Mouse (Mus musculus) heart, postnatal 0 days (tissue): ENCODE results near the gene Tmem120a. TPM values are rescaled to one million over a fixed set of nuclear protein-coding genes. Genes with fewer than 3 reads are reported as not detected.
A peak's percentile ranks its signal among the peaks of the same experiment; 100 is the strongest.

Experiments
- ATAC-seq: fragments of 200-750 bp; cut with Nextera tagmentation; 2 replicates; pipeline ENCODE4 v1.8.0; 2017; ENCODE audit warnings: low read depth, moderate number of reproducible peaks, moderate library complexity; ENCODE audit not compliant: insufficient read depth
- DNase-seq: peaks from one replicate; pipeline ENCODE4 v3.0.0-alpha.2; 2016; ENCODE audit warnings: low spot score
- H3K27ac ChIP-seq: fragments of 300-500 bp; sonication (generic); 2 replicates; pipeline ENCODE4 v1.5.1; 2014; ENCODE audit warnings: low read depth, mild to moderate bottlenecking
- H3K27me3 ChIP-seq: fragments of 300-500 bp; sonication (generic); 2 replicates; pipeline ENCODE4 v1.6.1; 2014; ENCODE audit warnings: low read length, mixed read lengths; ENCODE audit not compliant: control insufficient read depth, insufficient read depth
- H3K36me3 ChIP-seq: fragments of 300-500 bp; sonication (generic); replicated peaks from 2 replicates; pipeline ENCODE4 v1.6.1; 2014; ENCODE audit warnings: low read length, mixed read lengths; ENCODE audit not compliant: control insufficient read depth, insufficient read depth
- H3K4me1 ChIP-seq: fragments of 300-500 bp; sonication (generic); 2 replicates; pipeline ENCODE4 v1.6.1; 2014; ENCODE audit warnings: antibody characterized with exemption; ENCODE audit not compliant: control insufficient read depth, insufficient read depth
- H3K4me2 ChIP-seq: fragments of 300-500 bp; sonication (generic); 2 replicates; pipeline ENCODE4 v1.6.1; 2014; ENCODE audit warnings: low read depth, mild to moderate bottlenecking, low read length, moderate library complexity
- H3K4me3 ChIP-seq: fragments of 300-500 bp; sonication (generic); 2 replicates; pipeline ENCODE4 v1.5.1; 2014; ENCODE audit warnings: low read depth, low read length
- H3K9ac ChIP-seq: fragments of 300-500 bp; sonication (generic); replicated peaks from 2 replicates; pipeline ENCODE4 v1.6.1; 2014; ENCODE audit warnings: low read depth, low read length, mixed read lengths
- H3K9me3 ChIP-seq: fragments of 300-500 bp; sonication (generic); replicated peaks from 2 replicates; pipeline ENCODE4 v1.6.1; 2016; ENCODE audit warnings: low read length; ENCODE audit not compliant: control insufficient read depth
- CTCF ChIP-seq: IDR thresholded peaks from 2 replicates; pipeline ENCODE4 v1.5.1; 2016; ENCODE audit warnings: antibody characterized with exemption, control low read depth, low read depth
- EP300 ChIP-seq: IDR thresholded peaks from 2 replicates; pipeline ENCODE4 v1.6.1; 2016; ENCODE audit warnings: antibody characterized with exemption, low read depth
- WGBS: fragments of 180-500 bp; shearing (Covaris S2); extraction: QIAGEN DNeasy Blood & Tissue Kit; methylation state at CpG from one replicate; pipeline ENCODE4 v1.1.7; 2014; 5-methylcytosine and 5-hydroxymethylcytosine counted together
- polyA plus RNA-seq: library from polyadenylated mRNA; unstranded; fragments of >200 nt; fragmentation: Nextera tagmentation; extraction: Ambion mirVana; gene quantifications from 2 replicates; pipeline ENCODE4 v1.2.1, GENCODE M21; 2015
- total RNA-seq: library from RNA; depleted of rRNA; stranded (reverse); fragments of >200 nt; gene quantifications from 2 replicates; pipeline ENCODE4 v1.2.3, GENCODE M21; 2014; ENCODE audit warnings: low replicate concordance; rRNA removed

The Tmem120a gene
- 25.6 and 32.6 TPM in 2 replicates for total RNA-seq
- 33.9 and 34.2 TPM in 2 replicates for polyA plus RNA-seq

DNA sequence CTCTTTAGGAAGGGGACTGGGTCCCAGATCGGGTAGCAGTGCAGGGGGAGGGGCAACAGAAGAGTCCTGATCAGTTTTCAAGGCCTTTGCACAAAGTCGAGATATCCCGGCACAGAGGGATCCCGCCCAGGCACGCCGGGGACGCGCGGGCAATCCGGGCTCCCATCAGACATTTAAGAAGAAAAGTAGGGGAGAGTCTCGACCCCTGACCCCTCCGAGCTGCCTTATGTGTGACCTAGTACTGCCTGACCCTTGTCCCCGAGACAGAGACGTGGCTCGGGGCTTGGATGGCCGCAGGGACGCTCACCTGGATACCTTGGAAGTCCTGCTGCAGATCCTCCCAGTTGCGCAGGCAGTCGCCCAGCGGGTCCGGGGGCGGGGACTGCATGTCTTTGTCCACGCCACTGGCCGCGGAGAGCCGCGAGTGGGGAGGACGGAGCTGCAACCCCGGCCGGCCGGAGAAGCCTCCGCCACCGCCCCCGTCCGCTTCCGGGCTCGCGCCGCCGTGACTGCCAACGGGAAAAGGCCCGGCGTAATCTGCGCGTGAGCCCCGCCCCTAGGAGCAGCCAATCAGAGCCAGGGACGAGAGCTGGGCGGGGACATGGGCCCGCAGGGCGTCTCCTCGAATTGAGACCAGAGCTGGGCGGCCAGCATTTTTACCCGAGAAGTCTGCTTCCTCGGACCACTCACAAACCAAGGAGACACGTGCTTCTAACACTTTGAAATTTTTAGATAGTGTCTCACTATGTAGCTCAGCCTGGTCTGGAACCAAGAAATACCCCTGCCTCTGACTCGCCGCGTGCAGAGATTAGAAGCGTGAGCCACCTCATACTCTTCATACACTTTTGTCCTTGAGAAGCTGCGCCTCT is at the start of gene Tmem120a:
Gene Tmem120a (minus strand): TSS at position 708 of the 869 bp plus-strand sequence.
- peak within 1 kb of the TSS; percentile 92 for H3K4me3 ChIP-seq
- no peaks in the 10 kb centered on the region for H3K27me3 ChIP-seq
- TF ChIP-seq EP300, result peak; percentile 67; the same call in 1 of the 2 replicates
- no peak for TF ChIP-seq CTCF
- peak within 1 kb of the TSS; percentile 85 for H3K9ac ChIP-seq
- 0 out of 2 replicates have a peak, but pooled peaks cover 17% of the 10 kb centered on the region for H3K4me1 ChIP-seq
- DNase-seq, result peak; percentile 90
- H3K9me3 ChIP-seq, result peaks cover 6% of the 10 kb centered on the region; the same call in 1 of the 2 replicates
- ATAC-seq, result peak; percentile 96
- H3K36me3 ChIP-seq, result peaks cover 18% of the 10 kb centered on the region
- H3K4me2 ChIP-seq, result peak within 1 kb of the TSS; percentile 93
- H3K27ac ChIP-seq, result peak within 1 kb of the TSS; percentile 84
- under 1% methylated on average over 59 of the region's 60 CpGs for WGBS

- DNase-seq (no peak), ATAC-seq (no peak)
- no peak overlapping the region for H3K4me2 ChIP-seq
- TF ChIP-seq EP300 (no peak), CTCF (no peak)
- no peak overlapping the region for H3K4me3 ChIP-seq
- no peak overlapping the region for H3K9ac ChIP-seq
- 54% methylated on average over 4 of the region's 4 CpGs for WGBS
- H3K27ac ChIP-seq, result no peak overlapping the region
- H3K9me3 ChIP-seq, result no peaks in the 10 kb centered on the region
- no peaks in the 10 kb centered on the region for H3K27me3 ChIP-seq
- H3K4me1 ChIP-seq, result peaks cover 23% of the 10 kb centered on the region
- H3K36me3 ChIP-seq, result peaks cover 59% of the 10 kb centered on the region
These were observed 38.7 kb upstream of the Tmem120a start for GRCm38 (mm10) chr5:135782901-135783300.

- 57% methylated on average over 8 of the region's 8 CpGs for WGBS
- Histone ChIP-seq H3K27me3 (no peaks in the 10 kb centered on the region), H3K4me3 (peak overlapping the region; percentile 88), H3K36me3 (peaks cover 33% of the 10 kb centered on the region), H3K27ac (no peak overlapping the region), H3K9me3 (no peaks in the 10 kb centered on the region), H3K4me2 (peak overlapping the region; percentile 84), H3K9ac (peak overlapping the region; percentile 3; the same call in 1 of the 2 replicates), H3K4me1 (peaks cover 26% of the 10 kb centered on the region)
- no peak for ATAC-seq
- TF ChIP-seq CTCF (no peak), EP300 (no peak)
- DNase-seq, result no peak
These were observed 36.1 kb upstream of the Tmem120a start for GRCm38 (mm10) chr5:135780331-135780730.

- Histone ChIP-seq H3K27me3 (no peaks in the 10 kb centered on the region), H3K4me1 (peaks cover 26% of the 10 kb centered on the region), H3K9ac (peak within 1 kb of the TSS; percentile 93), H3K4me3 (peak within 1 kb of the TSS; percentile 88), H3K9me3 (no peaks in the 10 kb centered on the region), H3K27ac (peak within 1 kb of the TSS; percentile 98), H3K36me3 (peaks cover 17% of the 10 kb centered on the region), H3K4me2 (peak within 1 kb of the TSS; percentile 87)
- peak; percentile 99 for TF ChIP-seq EP300
- no peak for TF ChIP-seq CTCF
- DNase-seq, result peak; percentile 100
- ATAC-seq, result peak; percentile 95
- under 1% methylated on average over 70 of the region's 70 CpGs for whole genome bisulfite sequencing
These were observed 34.5 kb upstream of the Tmem120a start, which contains the start of gene Mdh2 for GRCm38 (mm10) chr5:135778471-135779445. Mdh2 (plus strand) TSS chr5:135778480.

- ATAC-seq (peak; percentile 15), DNase-seq (no peak)
- H3K4me3 ChIP-seq, result peak within 1 kb of the TSS; percentile 88
- peaks cover 9% of the 10 kb centered on the region for H3K36me3 ChIP-seq
- TF ChIP-seq EP300, result no peak
- TF ChIP-seq CTCF, result no peak
- under 1% methylated on average over 44 of the region's 45 CpGs for WGBS
- peak within 1 kb of the TSS; percentile 93 for H3K9ac ChIP-seq
- H3K4me2 ChIP-seq, result peak within 1 kb of the TSS; percentile 87
- no peaks in the 10 kb centered on the region for H3K27me3 ChIP-seq
- H3K9me3 ChIP-seq, result no peaks in the 10 kb centered on the region
- peak within 1 kb of the TSS; percentile 98 for H3K27ac ChIP-seq
- peaks cover 26% of the 10 kb centered on the region for H3K4me1 ChIP-seq
These were observed 33.7 kb upstream of the Tmem120a start, which contains the start of gene Styxl1 for GRCm38 (mm10) chr5:135777796-135778470. Styxl1 (minus strand) TSS chr5:135778385.
